Mouse (Mus musculus) left cerebral cortex, postnatal 10 days (tissue): ENCODE results near the gene Coro6. TPM values are rescaled to one million over a fixed set of nuclear protein-coding genes. Genes with fewer than 3 reads are reported as not detected.

Experiments used
- DNase-seq, 2 experiments: peaks; one replicate each; pipeline ENCODE4 v3.0.0; 2021 to 2022; ENCODE audit warnings: low spot score in 2 of 2, mixed read lengths in 1 of 2; ENCODE audit errors: extremely low spot score in 1 of 2
- intact Hi-C: fragments of 180-260 bp; cut with DNase I; formaldehyde crosslinking; loops from one replicate; pipeline ENCODE4 v1.15.1; 2025
- total RNA-seq, 2 experiments: library from RNA; stranded (reverse); gene quantifications; 2 replicates each; pipeline ENCODE4 v1.2.3; 2021

The Coro6 gene
- total RNA-seq, 2 experiments from 2014 or later: 18.4 to 21.1 TPM

DNA sequence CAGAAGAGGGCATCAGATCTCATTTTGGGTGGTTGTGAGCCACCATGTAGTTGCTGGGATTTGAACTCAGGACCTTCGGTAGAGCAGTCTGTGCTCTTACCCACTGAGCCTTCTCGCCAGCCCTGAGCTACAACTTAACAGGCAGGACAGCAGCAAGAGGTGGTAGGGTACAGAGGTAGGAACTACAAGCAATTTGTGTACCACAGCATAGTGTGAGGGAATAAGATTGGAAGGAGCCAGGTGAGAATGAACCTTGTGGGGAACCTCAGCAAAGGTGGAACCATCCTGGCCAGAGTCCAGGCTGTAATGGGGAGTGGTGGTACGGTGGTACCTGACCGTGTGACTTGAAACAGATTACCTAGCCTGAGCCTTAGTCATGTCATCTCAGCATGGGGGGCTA, 39.8 kb downstream of the Coro6 start:
- intact Hi-C loops: no loop called here

DNA sequence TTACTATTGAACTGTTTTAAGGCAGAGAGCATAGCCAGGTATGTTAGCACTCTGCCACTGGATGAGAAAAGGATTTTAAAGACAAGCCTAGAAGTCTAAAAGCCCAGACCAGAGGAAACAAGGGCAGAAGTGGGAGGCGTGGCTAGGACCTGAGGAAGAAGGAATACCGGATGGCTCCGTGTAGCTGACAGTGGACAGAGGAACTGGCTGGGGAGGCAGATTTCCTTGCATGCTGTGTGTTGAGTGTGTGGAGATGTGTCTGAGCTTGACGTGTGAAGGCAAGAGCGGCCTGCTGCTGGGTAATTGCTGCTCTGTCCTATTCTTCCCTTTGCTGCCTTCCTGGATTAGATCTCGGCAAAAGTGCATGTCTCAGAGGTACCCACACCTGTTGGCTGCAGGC, 40.3 kb downstream of the Coro6 start:
- intact Hi-C loops: no loop called here
- DNase-seq: no peak

More for the DNA sequence above, 39.8 kb downstream of the Coro6 start:
- no peak for DNase-seq

GRCm38 (mm10) chr11:77503511-77503910, 41.3 kb downstream of the Coro6 start:
- peak in 1 of 2 experiments; percentile 65 for DNase-seq
- intact Hi-C loops: no loop called here

- intact Hi-C loops: no loop called here
- no peak for DNase-seq
Observed at GRCm38 (mm10) chr11:77504377-77504776, 42.2 kb downstream of the Coro6 start.

- intact Hi-C loops: no loop called here
- no peak for DNase-seq
Observed at GRCm38 (mm10) chr11:77505291-77505980, 43.2 kb downstream of the Coro6 start.

DNA sequence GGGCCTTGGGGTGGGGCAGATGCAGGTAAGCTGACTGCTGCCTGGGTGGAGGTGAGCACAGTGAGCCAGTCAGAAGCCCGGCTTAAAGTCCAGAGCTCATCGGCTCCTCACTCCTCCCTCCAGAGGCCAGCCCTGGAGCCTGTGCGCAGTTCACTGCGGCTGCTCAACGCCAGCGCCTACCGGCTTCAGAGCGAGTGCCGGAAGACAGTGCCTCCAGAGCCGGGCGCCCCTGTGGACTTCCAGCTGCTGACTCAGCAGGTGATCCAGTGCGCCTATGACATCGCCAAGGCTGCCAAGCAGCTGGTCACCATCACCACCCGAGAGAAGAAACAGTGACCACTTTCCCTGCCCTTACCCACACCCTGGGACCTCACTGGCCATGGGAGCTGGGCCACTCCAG, 44.1 kb downstream of the Coro6 start:
- peak in 1 of 2 experiments; percentile 34 for DNase-seq
- intact Hi-C loops: no loop called here

- intact Hi-C loops: no loop called here
- DNase-seq: peak in 1 of 2 experiments; percentile 22
Observed at GRCm38 (mm10) chr11:77506941-77507340, 44.7 kb downstream of the Coro6 start.

- intact Hi-C loops: no loop called here
- DNase-seq: peak in 1 of 2 experiments; percentile 33
Observed at GRCm38 (mm10) chr11:77507426-77507825, 45.2 kb downstream of the Coro6 start.

- intact Hi-C loops: no loop called here
- DNase-seq: peak in 1 of 2 experiments; percentile 92
Observed at GRCm38 (mm10) chr11:77508068-77509021, 46.1 kb downstream of the Coro6 start.

DNA sequence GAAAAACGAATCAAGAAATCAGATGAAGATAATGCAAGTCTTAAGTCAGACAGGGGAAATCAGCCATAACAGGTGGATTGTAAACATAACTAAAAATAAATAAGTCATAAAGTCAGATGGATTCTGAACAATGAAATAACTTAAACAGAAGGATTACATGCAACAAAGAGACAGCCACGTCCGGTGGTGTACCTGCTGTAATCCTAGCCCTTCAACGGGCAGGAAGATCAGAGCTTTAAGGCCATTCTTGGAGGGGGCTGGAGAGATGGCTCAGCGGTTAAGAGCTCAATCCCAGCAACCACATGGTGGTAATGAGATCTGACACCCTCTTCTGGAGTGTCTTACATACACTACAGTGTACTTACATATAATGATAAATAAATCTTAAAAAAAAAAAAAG, 49.1 kb downstream of the Coro6 start:
- DNase-seq: no peak
- intact Hi-C loops: no loop called here

- intact Hi-C loops: no loop called here
- DNase-seq: peak in 1 of 2 experiments; percentile 91
Observed at GRCm38 (mm10) chr11:77512891-77513810, 50.9 kb downstream of the Coro6 start.

GRCm38 (mm10) chr11:77513811-77514170, 51.6 kb downstream of the Coro6 start:
- no peak for DNase-seq
- intact Hi-C loops: no loop called here

DNA sequence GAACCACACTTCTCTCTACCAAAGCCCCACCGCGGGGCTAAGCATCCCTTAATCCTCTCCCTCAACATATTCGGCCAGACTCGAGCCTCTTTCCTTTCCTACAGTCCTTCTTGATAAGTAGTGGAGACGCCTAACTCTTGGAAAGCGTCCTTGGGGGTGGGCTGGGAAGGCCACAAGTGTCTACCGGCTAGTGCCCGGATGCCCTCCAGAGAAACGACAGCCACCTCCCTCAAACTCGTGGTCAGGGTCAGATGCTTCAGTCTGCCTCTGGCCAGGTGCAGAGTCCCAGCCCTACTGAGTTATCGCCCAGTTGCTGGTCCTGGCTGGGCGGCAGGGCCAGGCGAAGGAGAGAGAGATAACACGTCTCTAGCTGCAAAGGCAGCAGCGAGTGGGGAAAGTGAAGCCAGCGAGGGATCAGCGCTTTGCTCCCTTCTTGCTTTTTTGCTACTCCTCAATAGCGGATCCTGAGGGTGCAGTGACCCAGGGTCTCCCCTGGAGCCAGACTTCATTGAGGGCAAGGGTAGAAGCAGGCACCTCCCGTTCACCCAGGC, 52.1 kb downstream of the Coro6 start:
- intact Hi-C loops: no loop called here
- DNase-seq: no peak

DNA sequence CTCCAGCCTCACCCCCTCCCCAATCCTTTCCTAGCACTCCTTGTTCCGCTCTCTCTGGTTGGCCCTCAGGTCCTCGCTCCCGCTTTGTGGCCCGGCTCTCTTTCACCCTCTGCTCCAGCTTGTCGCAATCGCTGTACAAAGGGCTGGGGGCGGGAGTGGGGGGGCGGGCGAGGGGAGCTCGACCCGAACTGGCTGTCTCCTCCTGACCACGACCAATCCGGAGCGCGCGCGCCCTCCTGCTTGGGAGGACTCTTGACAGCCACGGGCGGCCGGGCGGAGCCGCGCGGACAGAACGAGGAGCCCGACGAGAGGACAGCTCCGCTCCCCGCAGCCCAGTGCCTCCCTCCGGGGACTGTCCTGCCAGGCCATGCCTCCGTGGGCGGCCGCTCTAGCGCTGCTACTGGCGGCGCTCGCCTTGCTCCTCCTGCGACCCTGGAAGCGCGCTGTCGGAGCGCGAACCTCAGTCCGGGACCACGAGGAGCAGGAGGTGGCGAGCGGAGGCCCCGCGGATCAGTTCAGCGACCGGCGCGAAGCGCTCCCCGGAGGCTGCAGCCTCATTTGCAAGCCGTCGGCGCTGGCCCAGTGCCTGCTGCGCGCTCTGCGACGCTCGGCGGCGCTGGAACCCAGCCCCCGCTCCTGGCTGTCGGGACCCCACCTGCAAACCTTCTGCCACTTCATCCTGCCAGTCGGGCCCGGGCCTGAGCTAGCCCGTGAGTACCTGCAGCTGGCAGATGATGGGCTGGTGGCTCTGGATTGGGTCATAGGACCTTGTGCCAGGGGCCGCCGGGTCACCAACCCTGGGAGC, 52.8 kb downstream of the Coro6 start, which contains the start of gene Abhd15:
Gene Abhd15 (plus strand): TSS at position 290 of the 805 bp plus-strand sequence.
- DNase-seq: peak in 1 of 2 experiments; percentile 90
- intact Hi-C loops: no loop called here

DNA sequence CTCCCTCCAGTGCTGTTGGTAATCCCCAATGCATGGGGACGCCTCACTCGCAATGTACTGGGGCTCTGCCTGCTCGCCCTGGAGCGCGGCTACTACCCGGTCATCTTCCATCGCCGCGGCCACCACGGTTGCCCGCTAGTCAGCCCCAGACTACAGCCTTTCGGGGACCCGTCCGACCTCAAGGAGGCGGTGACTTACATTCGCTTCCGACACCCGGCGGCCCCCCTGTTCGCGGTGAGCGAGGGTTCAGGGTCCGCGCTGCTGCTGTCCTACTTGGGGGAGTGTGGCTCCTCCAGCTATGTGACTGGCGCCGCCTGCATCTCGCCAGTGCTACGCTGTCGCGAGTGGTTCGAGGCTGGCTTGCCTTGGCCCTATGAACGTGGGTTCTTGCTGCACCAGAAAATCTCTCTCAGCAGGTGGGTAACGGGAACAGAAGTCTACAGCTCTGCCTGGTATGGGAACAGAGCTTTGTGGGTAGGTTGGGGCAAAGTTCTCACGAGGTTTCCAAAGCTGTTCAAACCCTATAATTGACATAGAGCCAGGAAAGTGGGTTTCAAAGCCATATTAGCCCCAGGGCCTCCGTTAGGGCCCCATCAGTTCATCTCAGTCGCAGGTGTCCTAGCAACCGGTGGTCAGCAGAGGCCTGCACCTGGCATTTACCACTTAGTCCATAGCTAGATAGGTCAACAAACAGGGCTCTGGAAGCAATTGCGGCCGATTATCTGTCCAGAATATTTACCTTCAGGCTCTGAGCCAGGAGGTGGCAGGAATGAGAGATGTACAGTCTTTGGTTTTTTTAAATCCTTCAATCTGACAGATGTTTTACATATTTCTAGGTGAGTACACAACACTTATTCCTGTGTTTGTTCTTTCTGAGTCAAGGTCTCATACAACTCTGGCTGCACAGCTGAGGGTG, 53.7 kb downstream of the Coro6 start, which contains the start of gene Trp53i13:
Gene Trp53i13 (minus strand): TSS at position 344 of the 916 bp plus-strand sequence.
- intact Hi-C loops: no loop called here
- DNase-seq: peak in 1 of 2 experiments; percentile 53

GRCm38 (mm10) chr11:77516553-77517425, 54.6 kb downstream of the Coro6 start:
- intact Hi-C loops: no loop called here
- DNase-seq: no peak
